Comparison of ENCODE assay signal across 9 mouse cellular contexts in the genomic region with DNA sequence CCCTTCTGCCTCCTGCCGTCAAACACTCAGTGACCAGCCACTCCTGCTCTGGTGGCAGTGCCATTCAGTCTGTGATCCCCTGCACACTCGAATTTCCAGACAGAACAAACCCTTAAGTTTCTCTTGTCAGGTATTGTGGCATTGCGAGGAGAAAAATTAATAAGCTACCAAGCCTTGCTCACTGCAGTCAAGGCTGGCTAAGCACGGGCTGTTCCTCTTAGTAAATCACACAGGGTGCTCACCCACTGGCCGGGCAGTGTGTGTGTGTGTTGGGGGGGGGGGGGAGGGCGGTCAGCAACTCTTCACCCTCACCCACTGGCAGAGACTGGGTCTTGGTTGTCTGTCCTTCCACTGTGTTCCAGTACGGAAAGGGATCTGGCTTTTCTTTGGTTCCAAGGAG. TPM values are rescaled to one million over a fixed set of nuclear protein-coding genes. Genes with fewer than 3 reads are reported as not detected.
A peak's percentile ranks its signal among the peaks of the same experiment; 100 is the strongest.
DNase-seq lines count a peak whose midpoint lies in the region; ATAC-seq lines count a peak whose summit lies in the region.
"Had no signal": no experiment of that assay in that cellular context is flagged by ENCODE, and none has a peak within 500 bp of the region (broad histone marks: within the 10 kb centered on the region; RNA-seq: fewer than 3 reads in every experiment).

No protein-coding gene starts in this region.

- no peaks in the 10 kb centered on the region for H3K36me3 ChIP-seq in lung, embryonic 15.5 days
- no peaks in the 10 kb centered on the region for H3K36me3 ChIP-seq in hindbrain, embryonic 10.5 days
- H3K36me3 ChIP-seq in limb, embryonic 11.5 days (ENCODE audit: control insufficient read depth, insufficient read depth, low read length) = no peaks in the 10 kb centered on the region
- H3K36me3 ChIP-seq in stomach, embryonic 14.5 days (ENCODE audit: control insufficient read depth, insufficient read depth, low read length) = no peaks in the 10 kb centered on the region

- H3K27ac ChIP-seq in lung, embryonic 15.5 days = peak overlapping the region; percentile 88
- peak overlapping the region; percentile 91 for H3K27ac ChIP-seq in hindbrain, embryonic 10.5 days
- no peak overlapping the region for H3K27ac ChIP-seq in limb, embryonic 11.5 days (replicated peaks; ENCODE audit: low read depth, low read length)
- H3K27ac ChIP-seq in stomach, embryonic 14.5 days (ENCODE audit: low read length) = no peak overlapping the region
- H3K27ac ChIP-seq: macrophage had no signal

- peaks cover 26% of the 10 kb centered on the region for H3K4me1 ChIP-seq in lung, embryonic 15.5 days
- H3K4me1 ChIP-seq in hindbrain, embryonic 10.5 days (replicated peaks) = peaks cover 30% of the 10 kb centered on the region
- H3K4me1 ChIP-seq in limb, embryonic 11.5 days (ENCODE audit: control insufficient read depth, insufficient read depth, low read length) = peaks cover 14% of the 10 kb centered on the region; the same call in 1 of the 2 replicates
- H3K4me1 ChIP-seq in stomach, embryonic 14.5 days (ENCODE audit: control insufficient read depth, insufficient read depth, low read length) = peaks cover 11% of the 10 kb centered on the region; the same call in 1 of the 2 replicates

- ATAC-seq in lung, embryonic 15.5 days (ENCODE audit: borderline replicate concordance, extremely low read depth, low FRiP score, low TSS enrichment) = peak; percentile 21; the same call in 1 of the 2 replicates
- no peak for ATAC-seq in limb, embryonic 11.5 days (ENCODE audit: insufficient number of reproducible peaks, low FRiP score, low TSS enrichment, low read depth)
- no peak for ATAC-seq in stomach, embryonic 14.5 days (ENCODE audit: insufficient number of reproducible peaks, insufficient read depth, low FRiP score, low read depth)

- H3K27me3 ChIP-seq in lung, embryonic 15.5 days = no peaks in the 10 kb centered on the region
- H3K27me3 ChIP-seq in hindbrain, embryonic 10.5 days (ENCODE audit: insufficient read depth, poor library complexity, severe bottlenecking) = peaks cover 35% of the 10 kb centered on the region
- no peaks in the 10 kb centered on the region for H3K27me3 ChIP-seq in limb, embryonic 11.5 days (ENCODE audit: control insufficient read depth, insufficient read depth, low read length)
- no peaks in the 10 kb centered on the region for H3K27me3 ChIP-seq in stomach, embryonic 14.5 days (ENCODE audit: control insufficient read depth, insufficient read depth, low read length)

- DNase-seq in lung, postnatal 14 days = no peak
- DNase-seq in hindbrain, embryonic 10.5 days (ENCODE audit: low spot score) = no peak
- no peak for DNase-seq in limb, embryonic 11.5 days (ENCODE audit: low spot score)
- DNase-seq in right cerebral cortex, adult 18-20 months = no peak
- no peak for DNase-seq in right cerebral cortex, postnatal 10 days (ENCODE audit: low spot score in 2 of 2)
- no peak for DNase-seq in thymus, postnatal 14 days

- H3K4me3 ChIP-seq in lung, embryonic 15.5 days = peak overlapping the region; percentile 57
- peak overlapping the region; percentile 67 for H3K4me3 ChIP-seq in hindbrain, embryonic 10.5 days
- H3K4me3 ChIP-seq in limb, embryonic 11.5 days (ENCODE audit: low read depth, low read length) = no peak overlapping the region
- H3K4me3 ChIP-seq in stomach, embryonic 14.5 days (ENCODE audit: low read depth, low read length) = no peak overlapping the region

- H3K4me2 ChIP-seq in lung, embryonic 15.5 days = peak overlapping the region; percentile 96
- peak overlapping the region; percentile 91 for H3K4me2 ChIP-seq in limb, embryonic 11.5 days (ENCODE audit: low read depth, severe bottlenecking)
- H3K4me2 ChIP-seq in stomach, embryonic 14.5 days (replicated peaks; ENCODE audit: low read depth, low read length) = peak overlapping the region; percentile 89; the same call in 1 of the 2 replicates

- 0 out of 2 replicates have a peak overlapping the region, but pooled peaks have one; percentile 11 for H3K9ac ChIP-seq in lung, embryonic 15.5 days
- H3K9ac ChIP-seq in limb, embryonic 11.5 days (ENCODE audit: low read length) = peak overlapping the region; percentile 85; the same call in 1 of the 2 replicates
- H3K9ac ChIP-seq in stomach, embryonic 14.5 days (replicated peaks; ENCODE audit: low read depth, low read length) = no peak overlapping the region

- 5% methylated on average over 7 of the region's 7 CpGs for WGBS in lung, embryonic 15.5 days
- WGBS in hindbrain, embryonic 10.5 days = 7% methylated on average over 7 of the region's 7 CpGs
- 6% methylated on average over 7 of the region's 7 CpGs for WGBS in limb, embryonic 11.5 days
- 14% methylated on average over 7 of the region's 7 CpGs for WGBS in stomach, embryonic 14.5 days

- no peaks in the 10 kb centered on the region for H3K9me3 ChIP-seq in lung, embryonic 15.5 days
- no peaks in the 10 kb centered on the region for H3K9me3 ChIP-seq in hindbrain, embryonic 10.5 days
- H3K9me3 ChIP-seq in limb, embryonic 11.5 days (ENCODE audit: control insufficient read depth, low read length) = no peaks in the 10 kb centered on the region; the same call in 1 of the 2 replicates
- no peaks in the 10 kb centered on the region for H3K9me3 ChIP-seq in stomach, embryonic 14.5 days (ENCODE audit: control insufficient read depth, low read depth, low read length)

RNA-seq across cellular contexts. Expression of gene Tspan11, which starts 0.5 kb away (rescaled TPM):
- 20.5 and 21.4 TPM in 2 replicates for polyA plus RNA-seq in lung, embryonic 15.5 days (2015; fragmentation: Nextera tagmentation; extraction: Ambion mirVana)
- 6.8 and 15.4 TPM in 2 replicates for polyA plus RNA-seq in hindbrain, embryonic 10.5 days (2016; fragmentation: Nextera tagmentation; extraction: Ambion mirVana)
- polyA plus RNA-seq in limb, embryonic 11.5 days (2014; fragmentation: Nextera tagmentation; extraction: Ambion mirVana) = 13.6 and 13.7 TPM in 2 replicates
- 3.1 and 3.3 TPM in 2 replicates for polyA plus RNA-seq in stomach, embryonic 14.5 days (2014; fragmentation: Nextera tagmentation; extraction: Ambion mirVana)
- polyA plus RNA-seq: macrophage had no signal

Comparison
In these comparisons a context has a peak if more than half of its experiments do, and no peak if none do; other contexts are left out.
1. H3K27ac ChIP-seq: peak in lung, embryonic 15.5 days (single experiment) and hindbrain, embryonic 10.5 days (single experiment); none in limb, embryonic 11.5 days (single experiment) and stomach, embryonic 14.5 days (single experiment).
2. H3K4me3 ChIP-seq: peak in lung, embryonic 15.5 days (single experiment) and hindbrain, embryonic 10.5 days (single experiment); none in limb, embryonic 11.5 days (single experiment) and stomach, embryonic 14.5 days (single experiment).
3. Peak in every context shown above with its lines, with median percentiles within 50 percentile points of each other: H3K4me2 ChIP-seq.